Mouse (Mus musculus) stomach, embryonic 16.5 days (tissue): ENCODE data around the gene Nxt2. TPM values are rescaled to one million over a fixed set of nuclear protein-coding genes. Genes with fewer than 3 reads are reported as not detected.

Experiments
- ATAC-seq: fragments of 200-750 bp; cut with Nextera tagmentation; 2 replicates; pipeline ENCODE4 v1.8.0; 2017; ENCODE audit warnings: moderate number of reproducible peaks, moderate TSS enrichment; ENCODE audit not compliant: insufficient read depth, low FRiP score
- H3K27ac ChIP-seq: fragments of 300-500 bp; sonication (generic); 2 replicates; pipeline ENCODE4 v1.5.1; 2014; ENCODE audit warnings: low read length
- H3K27me3 ChIP-seq: fragments of 300-500 bp; sonication (generic); 2 replicates; pipeline ENCODE4 v1.6.1; 2014; ENCODE audit warnings: low read length, control low read depth, mixed read lengths; ENCODE audit not compliant: control insufficient read depth, insufficient read depth
- H3K36me3 ChIP-seq: fragments of 300-500 bp; sonication (generic); 2 replicates; pipeline ENCODE4 v1.6.1; 2014; ENCODE audit warnings: low read length; ENCODE audit not compliant: control insufficient read depth, insufficient read depth
- H3K4me1 ChIP-seq: fragments of 300-500 bp; sonication (generic); 2 replicates; pipeline ENCODE4 v1.6.1; 2014; ENCODE audit warnings: low read length, control low read depth, mixed read lengths; ENCODE audit not compliant: control insufficient read depth, insufficient read depth
- H3K4me2 ChIP-seq: fragments of 300-500 bp; sonication (generic); 2 replicates; pipeline ENCODE4 v1.6.1; 2014; ENCODE audit warnings: low read depth, low read length, mixed read lengths
- H3K4me3 ChIP-seq: fragments of 300-500 bp; sonication (generic); replicated peaks from 2 replicates; pipeline ENCODE4 v1.5.1; 2014; ENCODE audit warnings: mild to moderate bottlenecking, low read length
- H3K9ac ChIP-seq: fragments of 300-500 bp; sonication (generic); 2 replicates; pipeline ENCODE4 v1.6.1; 2014; ENCODE audit warnings: low read length
- H3K9me3 ChIP-seq: fragments of 300-500 bp; sonication (generic); replicated peaks from 2 replicates; pipeline ENCODE4 v1.6.1; 2016; ENCODE audit warnings: low read length, control low read depth; ENCODE audit not compliant: control insufficient read depth
- WGBS: fragments of 180-500 bp; shearing (Covaris S2); extraction: QIAGEN DNeasy Blood & Tissue Kit; methylation state at CpG from one replicate; pipeline ENCODE4 v1.1.7; 2014; 5-methylcytosine and 5-hydroxymethylcytosine counted together
- polyA plus RNA-seq: library from polyadenylated mRNA; unstranded; fragments of >200 nt; fragmentation: Nextera tagmentation; extraction: Ambion mirVana; gene quantifications from 2 replicates; pipeline ENCODE4 v1.2.1, GENCODE M21; 2015

Gene Nxt2
- 23.7 and 25.7 TPM in 2 replicates for polyA plus RNA-seq

- no peaks in the 10 kb centered on the region for H3K36me3 ChIP-seq
- 90% methylated on average over 12 of the region's 14 CpGs for WGBS
- ATAC-seq, result no peak
- H3K27ac ChIP-seq, result no peak within 1 kb of the TSS; the same call in 1 of the 2 replicates
- peak within 1 kb of the TSS; percentile 61 for H3K4me3 ChIP-seq
- H3K4me2 ChIP-seq, result peak within 1 kb of the TSS; percentile 60
- H3K27me3 ChIP-seq, result no peaks in the 10 kb centered on the region
- no peaks in the 10 kb centered on the region for H3K9me3 ChIP-seq
- H3K9ac ChIP-seq, result no peak within 1 kb of the TSS
- H3K4me1 ChIP-seq, result no peaks in the 10 kb centered on the region
Measured at GRCm38 (mm10) chrX:142226542-142226941, at the start of gene Nxt2. TSS of gene Nxt2 (plus strand) at chrX:142226770.

GRCm38 (mm10) chrX:142176981-142177380 is 49.6 kb upstream of the Nxt2 start:
- ATAC-seq, result no peak
- Histone ChIP-seq H3K4me1 (no peaks in the 10 kb centered on the region), H3K36me3 (no peaks in the 10 kb centered on the region), H3K27me3 (peaks cover 3% of the 10 kb centered on the region; the same call in 1 of the 2 replicates), H3K9ac (no peak overlapping the region), H3K27ac (no peak overlapping the region), H3K4me2 (no peak overlapping the region), H3K9me3 (no peaks in the 10 kb centered on the region), H3K4me3 (no peak overlapping the region)

GRCm38 (mm10) chrX:142182026-142182425 is 44.5 kb upstream of the Nxt2 start:
- no peak for ATAC-seq
- WGBS, result 45% methylated on average over 2 of the region's 2 CpGs
- H3K4me1 ChIP-seq, result no peaks in the 10 kb centered on the region
- no peak overlapping the region for H3K4me2 ChIP-seq
- no peak overlapping the region for H3K4me3 ChIP-seq
- no peaks in the 10 kb centered on the region for H3K36me3 ChIP-seq
- no peak overlapping the region for H3K9ac ChIP-seq
- H3K9me3 ChIP-seq, result no peaks in the 10 kb centered on the region
- peaks cover 3% of the 10 kb centered on the region; the same call in 1 of the 2 replicates for H3K27me3 ChIP-seq
- H3K27ac ChIP-seq, result no peak overlapping the region

GRCm38 (mm10) chrX:142189023-142189703 is 37.4 kb upstream of the Nxt2 start:
- no peak overlapping the region for H3K4me3 ChIP-seq
- no peak for ATAC-seq
- no peaks in the 10 kb centered on the region for H3K36me3 ChIP-seq
- H3K27me3 ChIP-seq, result no peaks in the 10 kb centered on the region; the same call in 1 of the 2 replicates
- no peak overlapping the region for H3K9ac ChIP-seq
- H3K4me2 ChIP-seq, result no peak overlapping the region
- H3K27ac ChIP-seq, result no peak overlapping the region
- WGBS, result 30% methylated on average over 22 of the region's 22 CpGs
- H3K4me1 ChIP-seq, result no peaks in the 10 kb centered on the region
- H3K9me3 ChIP-seq, result no peaks in the 10 kb centered on the region

GRCm38 (mm10) chrX:142190355-142190754 is 36.2 kb upstream of the Nxt2 start:
- H3K9me3 ChIP-seq, result no peaks in the 10 kb centered on the region
- no peaks in the 10 kb centered on the region for H3K36me3 ChIP-seq
- H3K27ac ChIP-seq, result no peak overlapping the region
- H3K9ac ChIP-seq, result no peak overlapping the region
- 68% methylated on average over 2 of the region's 2 CpGs for WGBS
- H3K27me3 ChIP-seq, result no peaks in the 10 kb centered on the region; the same call in 1 of the 2 replicates
- no peak for ATAC-seq
- H3K4me1 ChIP-seq, result no peaks in the 10 kb centered on the region
- H3K4me3 ChIP-seq, result no peak overlapping the region
- no peak overlapping the region for H3K4me2 ChIP-seq

- H3K27me3 ChIP-seq, result peaks cover 4% of the 10 kb centered on the region; the same call in 1 of the 2 replicates
- no peak overlapping the region for H3K4me2 ChIP-seq
- H3K36me3 ChIP-seq, result no peaks in the 10 kb centered on the region
- no peak for ATAC-seq
- no peak overlapping the region for H3K9ac ChIP-seq
- no peaks in the 10 kb centered on the region for H3K9me3 ChIP-seq
- WGBS, result 64% methylated on average over 6 of the region's 6 CpGs
- H3K4me3 ChIP-seq, result no peak overlapping the region
- H3K4me1 ChIP-seq, result no peaks in the 10 kb centered on the region
- no peak overlapping the region for H3K27ac ChIP-seq
Measured at GRCm38 (mm10) chrX:142194420-142194819, 32.1 kb upstream of the Nxt2 start.

GRCm38 (mm10) chrX:142195551-142195950 is 31.0 kb upstream of the Nxt2 start:
- H3K27ac ChIP-seq, result no peak overlapping the region
- H3K27me3 ChIP-seq, result peaks cover 4% of the 10 kb centered on the region; the same call in 1 of the 2 replicates
- no peak overlapping the region for H3K4me3 ChIP-seq
- WGBS, result 57% methylated on average over 1 of the region's 1 CpGs
- H3K4me2 ChIP-seq, result no peak overlapping the region
- H3K9me3 ChIP-seq, result no peaks in the 10 kb centered on the region
- H3K9ac ChIP-seq, result no peak overlapping the region
- H3K4me1 ChIP-seq, result no peaks in the 10 kb centered on the region
- H3K36me3 ChIP-seq, result no peaks in the 10 kb centered on the region
- ATAC-seq, result no peak

GRCm38 (mm10) chrX:142196831-142197230 is 29.7 kb upstream of the Nxt2 start, which contains the start of gene Gucy2f:
TSS of gene Gucy2f (minus strand) at chrX:142196931.
- WGBS, result 28% methylated on average over 5 of the region's 5 CpGs
- peaks cover 4% of the 10 kb centered on the region; the same call in 1 of the 2 replicates for H3K27me3 ChIP-seq
- ATAC-seq, result no peak

GRCm38 (mm10) chrX:142200295-142200694 is 26.3 kb upstream of the Nxt2 start:
- 11% methylated on average over 3 of the region's 3 CpGs for WGBS
- H3K4me2 ChIP-seq, result no peak overlapping the region

More at GRCm38 (mm10) chrX:142196831-142197230, 29.7 kb upstream of the Nxt2 start, which contains the start of gene Gucy2f:
- Histone ChIP-seq H3K4me1 (no peaks in the 10 kb centered on the region), H3K9me3 (no peaks in the 10 kb centered on the region), H3K36me3 (no peaks in the 10 kb centered on the region), H3K9ac (no peak within 1 kb of the TSS), H3K27ac (no peak within 1 kb of the TSS), H3K4me2 (no peak within 1 kb of the TSS), H3K4me3 (no peak within 1 kb of the TSS)

More at GRCm38 (mm10) chrX:142200295-142200694, 26.3 kb upstream of the Nxt2 start:
- Histone ChIP-seq H3K9me3 (no peaks in the 10 kb centered on the region), H3K36me3 (no peaks in the 10 kb centered on the region), H3K4me3 (no peak overlapping the region), H3K4me1 (no peaks in the 10 kb centered on the region), H3K27ac (no peak overlapping the region), H3K9ac (no peak overlapping the region), H3K27me3 (peaks cover 4% of the 10 kb centered on the region; the same call in 1 of the 2 replicates)
- no peak for ATAC-seq
